Mouse (Mus musculus): ENCODE results near the gene Map3k20.

GRCm38 (mm10) chr2:72238925-72239324 lies 46.5 kb upstream of the Map3k20 start:
- TF ChIP-seq CTCF (conservative IDR thresholded peaks at IDR 0.05; ENCODE audit: low read length): no peak
- no peak for TF ChIP-seq POU5F1 (IDR thresholded peaks at IDR 0.05; ENCODE audit: borderline replicate concordance, low read length)
- no peak for TF ChIP-seq NANOG (IDR thresholded peaks at IDR 0.05; ENCODE audit: borderline replicate concordance, low read length)
